In the genomic region with DNA sequence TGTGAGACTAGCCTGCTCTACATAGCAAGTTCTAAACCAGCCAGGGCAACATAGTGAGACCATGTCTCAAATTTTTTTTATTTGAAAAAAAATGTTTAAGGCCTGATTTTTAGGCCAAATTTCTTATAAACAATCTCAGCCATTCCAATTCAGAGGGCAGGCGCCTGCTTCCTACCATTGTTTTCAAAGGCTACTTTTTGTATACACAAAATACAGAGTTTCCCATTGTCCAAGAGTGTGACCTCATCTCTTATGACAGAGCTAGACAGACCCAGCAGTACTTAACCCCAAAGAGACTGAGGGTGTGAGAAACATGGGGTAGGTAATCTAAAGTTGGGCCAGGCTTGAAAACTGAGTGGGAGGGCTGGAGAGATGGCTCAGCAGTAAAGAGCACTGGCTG, we compare ENCODE assay signal across 25 mouse cellular contexts. TPM values are rescaled to one million over a fixed set of nuclear protein-coding genes. Genes with fewer than 3 reads are reported as not detected.
DNase-seq lines count a peak whose midpoint lies in the region; ATAC-seq and TF ChIP-seq lines count a peak whose summit lies in the region.
"Had no signal": no experiment of that assay in that cellular context is flagged by ENCODE, and none has a peak within 500 bp of the region (broad histone marks: within the 10 kb centered on the region; RNA-seq: fewer than 3 reads in every experiment).

No protein-coding gene starts in this region.

- H3K36me3 ChIP-seq in heart, embryonic 15.5 days = no peaks in the 10 kb centered on the region
- no peaks in the 10 kb centered on the region for H3K36me3 ChIP-seq in heart, embryonic 10.5 days
- H3K36me3 ChIP-seq in lung, embryonic 14.5 days (ENCODE audit: insufficient read depth) = no peaks in the 10 kb centered on the region
- no peaks in the 10 kb centered on the region for H3K36me3 ChIP-seq in kidney, adult 2 months (ENCODE audit: control insufficient read depth, insufficient read depth, low read length)
- H3K36me3 ChIP-seq: embryonic facial prominence, embryonic 12.5 days; embryonic facial prominence, embryonic 15.5 days; heart, embryonic 13.5 days; hindbrain, embryonic 10.5 days; hindbrain, embryonic 13.5 days had no signal

- 75% methylated on average over 1 of the region's 1 CpGs for WGBS in heart, embryonic 15.5 days
- WGBS in heart, embryonic 10.5 days = 84% methylated on average over 1 of the region's 1 CpGs
- 70% methylated on average over 1 of the region's 1 CpGs for WGBS in lung, embryonic 14.5 days
- WGBS in lung, adult 2 months = 61% methylated on average over 1 of the region's 1 CpGs
- WGBS in kidney, adult 2 months = 75% methylated on average over 1 of the region's 1 CpGs

- no peak for ATAC-seq in heart, embryonic 15.5 days (replicated peaks; ENCODE audit: insufficient number of reproducible peaks, insufficient read depth, low FRiP score, low read depth)
- ATAC-seq in lung, embryonic 14.5 days (ENCODE audit: insufficient read depth) = 0 out of 2 replicates have a peak, but pooled peaks have one; percentile 16
- ATAC-seq in inflammation-experienced regulatory T-cells, adult 6 months = no peak
- ATAC-seq: activated CD4-positive, CD25-positive, alpha-beta regulatory T cell, adult 4 months; forebrain, embryonic 14.5 days; forebrain, postnatal 0 days; hindbrain, embryonic 16.5 days had no signal

- H3K9ac ChIP-seq in heart, embryonic 15.5 days = no peak overlapping the region
- no peak overlapping the region for H3K9ac ChIP-seq in lung, embryonic 14.5 days
- H3K9ac ChIP-seq: embryonic facial prominence, embryonic 12.5 days; embryonic facial prominence, embryonic 15.5 days; forebrain, postnatal 0 days; heart, embryonic 13.5 days; hindbrain, embryonic 13.5 days had no signal

- TF ChIP-seq POLR2A in lung, adult 2 months (IDR thresholded peaks at IDR 0.05; ENCODE audit: borderline replicate concordance, extremely low read depth, low read depth, low read length) = no peak
- TF ChIP-seq POLR2A in kidney, adult 2 months (IDR thresholded peaks at IDR 0.05; ENCODE audit: low read depth, low read length) = no peak

- peak overlapping the region; percentile 12; the same call in 1 of the 2 replicates for H3K27ac ChIP-seq in heart, embryonic 15.5 days
- H3K27ac ChIP-seq in heart, embryonic 10.5 days = no peak overlapping the region
- H3K27ac ChIP-seq in lung, embryonic 14.5 days (ENCODE audit: low read depth) = no peak overlapping the region
- no peak overlapping the region for H3K27ac ChIP-seq in kidney, adult 2 months (ENCODE audit: insufficient read depth, low read depth, low read length)
- H3K27ac ChIP-seq: embryonic facial prominence, embryonic 12.5 days; embryonic facial prominence, embryonic 15.5 days; gastrocnemius, adult 2 months; heart, embryonic 13.5 days; hindbrain, embryonic 10.5 days; hindbrain, embryonic 13.5 days had no signal

- H3K9me3 ChIP-seq in heart, embryonic 15.5 days (replicated peaks) = no peaks in the 10 kb centered on the region
- H3K9me3 ChIP-seq in heart, embryonic 10.5 days = no peaks in the 10 kb centered on the region
- H3K9me3 ChIP-seq in lung, embryonic 14.5 days (ENCODE audit: low read depth, low read length) = no peaks in the 10 kb centered on the region
- H3K9me3 ChIP-seq: embryonic facial prominence, embryonic 12.5 days; embryonic facial prominence, embryonic 15.5 days; heart, embryonic 13.5 days; hindbrain, embryonic 10.5 days; hindbrain, embryonic 13.5 days had no signal

- H3K4me1 ChIP-seq in heart, embryonic 15.5 days (replicated peaks) = peaks cover 18% of the 10 kb centered on the region
- H3K4me1 ChIP-seq in heart, embryonic 10.5 days = peaks cover 17% of the 10 kb centered on the region
- peaks cover 8% of the 10 kb centered on the region for H3K4me1 ChIP-seq in lung, embryonic 14.5 days (ENCODE audit: insufficient read depth)
- peaks cover 12% of the 10 kb centered on the region for H3K4me1 ChIP-seq in lung, adult 2 months (ENCODE audit: control insufficient read depth, insufficient read depth, low read length)
- H3K4me1 ChIP-seq in kidney, adult 2 months (ENCODE audit: control insufficient read depth, insufficient read depth, low read length) = peaks cover 12% of the 10 kb centered on the region

- DNase-seq in heart, embryonic 10.5 days (ENCODE audit: low spot score) = no peak
- DNase-seq in lung, embryonic 14.5 days = peak; percentile 63
- no peak for DNase-seq in lung, adult 2 months
- DNase-seq in lung, postnatal 10 days = peak; percentile 47
- DNase-seq in lung, postnatal 36 days = peak; percentile 47
- no peak for DNase-seq in kidney, adult 2 months
- DNase-seq: adrenal gland, postnatal 14 days; cerebellum, adult 11 months; cerebellum, adult 2 months; cerebellum, adult 9-11 months; cerebellum, postnatal 25 days; forebrain, postnatal 0 days; gastrocnemius, adult 2 months; gastrocnemius, postnatal 14 days; heart, adult 18-20 months had no signal

- H3K4me3 ChIP-seq in heart, embryonic 15.5 days = no peak overlapping the region
- no peak overlapping the region for H3K4me3 ChIP-seq in heart, embryonic 10.5 days
- no peak overlapping the region for H3K4me3 ChIP-seq in lung, embryonic 14.5 days (ENCODE audit: low read depth, low read length)
- H3K4me3 ChIP-seq in lung, adult 2 months (replicated peaks; ENCODE audit: extremely low read depth, low read depth, low read length) = no peak overlapping the region
- no peak overlapping the region for H3K4me3 ChIP-seq in kidney, adult 2 months (ENCODE audit: insufficient read depth, low read depth, low read length)
- H3K4me3 ChIP-seq: embryonic facial prominence, embryonic 12.5 days; embryonic facial prominence, embryonic 15.5 days; gastrocnemius, adult 2 months; heart, embryonic 13.5 days; hindbrain, embryonic 10.5 days; hindbrain, embryonic 13.5 days had no signal

- no peak overlapping the region for H3K4me2 ChIP-seq in heart, embryonic 15.5 days
- H3K4me2 ChIP-seq in lung, embryonic 14.5 days = no peak overlapping the region
- H3K4me2 ChIP-seq: embryonic facial prominence, embryonic 12.5 days; embryonic facial prominence, embryonic 15.5 days; heart, embryonic 13.5 days; hindbrain, embryonic 13.5 days had no signal

- TF ChIP-seq CTCF in lung, embryonic 14.5 days (IDR thresholded peaks at IDR 0.05; ENCODE audit: low read depth) = no peak
- TF ChIP-seq CTCF in lung, adult 2 months (IDR thresholded peaks at IDR 0.05; ENCODE audit: insufficient read depth, low read length) = no peak
- TF ChIP-seq CTCF in kidney, adult 2 months (conservative IDR thresholded peaks at IDR 0.05; ENCODE audit: insufficient read depth, insufficient read length, low read depth, low read length) = no peak

- no peaks in the 10 kb centered on the region for H3K27me3 ChIP-seq in heart, embryonic 15.5 days
- no peaks in the 10 kb centered on the region for H3K27me3 ChIP-seq in heart, embryonic 10.5 days (ENCODE audit: insufficient read depth, poor library complexity, severe bottlenecking)
- no peaks in the 10 kb centered on the region for H3K27me3 ChIP-seq in lung, embryonic 14.5 days (ENCODE audit: insufficient read depth, low read length)
- no peaks in the 10 kb centered on the region for H3K27me3 ChIP-seq in kidney, adult 2 months (replicated peaks; ENCODE audit: control insufficient read depth, insufficient read depth, low read length)
- H3K27me3 ChIP-seq: embryonic facial prominence, embryonic 12.5 days; embryonic facial prominence, embryonic 15.5 days; heart, embryonic 13.5 days; hindbrain, embryonic 13.5 days had no signal

RNA-seq across cellular contexts. Expression of gene Tnks2, which starts 40.6 kb away (rescaled TPM):
- 27.9 and 39.1 TPM in 2 replicates for polyA plus RNA-seq in heart, embryonic 15.5 days (2015; fragmentation: Nextera tagmentation; extraction: Ambion mirVana)
- polyA plus RNA-seq in heart, embryonic 10.5 days (2016; fragmentation: Nextera tagmentation; extraction: Ambion mirVana) = 57.2 and 57.3 TPM in 2 replicates
- polyA plus RNA-seq in lung, embryonic 14.5 days (2014; fragmentation: Nextera tagmentation; extraction: Ambion mirVana) = 81.7 and 87.2 TPM in 2 replicates
- 23.6 and 28.9 TPM in 2 replicates for polyA plus RNA-seq in lung, adult 2 months (2012; rRNA removed)
- 10 to 100 TPM; 25.8 to 31.5 (median 31.3) TPM for polyA plus RNA-seq in inflammation-experienced regulatory T-cells, adult 6 months (2017; shearing (Covaris generic))
- polyA plus RNA-seq in kidney, adult 2 months (2012; rRNA removed) = 19.2 and 24.8 TPM in 2 replicates

RNA-seq across cellular contexts. Expression of gene Ppp1r3c, which starts 57.0 kb away (rescaled TPM):
- 82.2 and 93.0 TPM in 2 replicates for polyA plus RNA-seq in heart, embryonic 15.5 days (2015; fragmentation: Nextera tagmentation; extraction: Ambion mirVana)
- polyA plus RNA-seq in heart, embryonic 10.5 days (2016; fragmentation: Nextera tagmentation; extraction: Ambion mirVana) = 31.3 and 46.9 TPM in 2 replicates
- 67.5 and 80.9 TPM in 2 replicates for polyA plus RNA-seq in lung, embryonic 14.5 days (2014; fragmentation: Nextera tagmentation; extraction: Ambion mirVana)
- 5.4 and 9.8 TPM in 2 replicates for polyA plus RNA-seq in lung, adult 2 months (2012; rRNA removed)
- polyA plus RNA-seq in inflammation-experienced regulatory T-cells, adult 6 months (2017; shearing (Covaris generic)) = not detected
- 3.0 and 4.6 TPM in 2 replicates for polyA plus RNA-seq in kidney, adult 2 months (2012; rRNA removed)
- polyA plus RNA-seq: activated CD4-positive, CD25-positive, alpha-beta regulatory T cell, adult 4 months had no signal

Comparison
In these comparisons a context has a peak if more than half of its experiments do, and no peak if none do; other contexts are left out.
1. DNase-seq: peak in lung, embryonic 14.5 days (single experiment), lung, postnatal 10 days (single experiment) and lung, postnatal 36 days (single experiment); none in heart, embryonic 10.5 days (single experiment), lung, adult 2 months (single experiment) and kidney, adult 2 months (single experiment).